Mouse (Mus musculus): ENCODE results near the gene Reg3a.

GRCm38 (mm10) chr6:78370357-78370756 lies 10.2 kb upstream of the Reg3a start, which contains the start of gene Reg3b:
- TF ChIP-seq EP300 (IDR thresholded peaks at IDR 0.05; ENCODE audit: low read length), result no peak
- no peak for TF ChIP-seq MAX (IDR thresholded peaks at IDR 0.05; ENCODE audit: low read length)

All from CH12.LX (cell line).